Mouse (Mus musculus): ENCODE measurements around the gene Il1rl1.

The Il1rl1 gene

DNA sequence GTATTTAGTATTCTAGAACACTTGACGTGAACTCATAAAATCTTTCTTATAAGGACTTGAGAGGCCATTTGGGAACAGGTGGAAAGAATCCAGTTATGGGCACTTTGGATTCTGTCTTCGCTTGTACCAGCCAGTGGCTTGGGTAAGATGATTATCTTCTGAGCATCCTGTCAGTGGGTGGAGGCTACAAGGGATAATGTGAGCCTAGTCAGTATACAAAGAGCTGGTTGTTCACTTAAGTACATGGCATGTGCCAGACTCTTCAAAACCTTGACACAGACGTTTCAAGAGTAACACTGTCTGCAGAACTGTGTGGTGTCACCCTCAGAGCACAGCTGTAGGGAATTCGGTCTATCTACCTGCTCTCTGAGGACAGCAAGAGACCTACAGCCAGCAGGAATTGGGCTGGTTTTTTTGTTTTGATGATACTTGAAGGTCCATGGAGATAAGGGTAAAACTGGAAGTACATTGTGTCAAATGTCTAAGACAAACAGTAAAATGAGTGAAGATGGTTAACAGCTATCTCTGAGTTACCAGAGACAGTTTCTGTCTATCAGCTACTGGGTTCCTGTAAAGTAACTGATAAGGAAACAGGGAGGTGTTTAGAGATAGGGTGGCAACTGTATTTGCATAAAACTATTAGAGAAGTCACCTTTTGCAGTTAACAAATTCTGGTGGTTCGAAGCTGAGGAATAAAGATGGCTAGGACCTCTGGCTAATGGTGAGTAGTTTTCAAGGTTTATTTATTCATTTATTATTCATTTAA lies at the start of gene Il1rl1:
Gene Il1rl1, plus strand, starts transcription at position 661 of the 766 bp plus-strand sequence.
- in situ Hi-C loops (cut with MboI; ENCODE audit: low pct_unique_long_range_greater_than_20kb in 1 of 2, low sequenced_read_pairs in 2 of 2, unreplicated experiment in 1 of 2): no loop called here

DNA sequence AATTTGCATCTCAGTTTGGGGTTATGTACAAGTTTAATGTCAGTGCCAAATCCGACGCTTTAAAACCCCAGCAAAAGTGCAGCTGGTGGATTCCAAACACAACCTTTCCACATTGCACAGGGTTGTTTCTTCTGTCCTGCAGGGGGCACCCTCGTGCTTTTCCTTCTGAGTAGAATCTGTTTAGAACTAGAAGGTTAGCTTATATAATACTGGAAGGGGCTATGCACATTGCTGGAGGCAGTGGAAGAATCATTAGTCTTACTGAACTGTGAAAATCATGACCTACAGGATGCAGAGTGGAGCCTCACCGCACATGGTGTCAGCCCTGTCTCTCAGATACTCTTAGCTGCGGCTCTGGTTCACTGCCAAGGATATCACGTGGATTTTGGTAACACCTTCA lies 49.3 kb upstream of the Il1rl1 start:
- in situ Hi-C loops (cut with MboI; ENCODE audit: low pct_unique_long_range_greater_than_20kb in 1 of 2, low sequenced_read_pairs in 2 of 2, unreplicated experiment in 1 of 2): loop anchor here in 1 of 2 experiments (10.0 kb wide), 1 partner anchor 255 kb away; no protein-coding TSS in a partner anchor

DNA sequence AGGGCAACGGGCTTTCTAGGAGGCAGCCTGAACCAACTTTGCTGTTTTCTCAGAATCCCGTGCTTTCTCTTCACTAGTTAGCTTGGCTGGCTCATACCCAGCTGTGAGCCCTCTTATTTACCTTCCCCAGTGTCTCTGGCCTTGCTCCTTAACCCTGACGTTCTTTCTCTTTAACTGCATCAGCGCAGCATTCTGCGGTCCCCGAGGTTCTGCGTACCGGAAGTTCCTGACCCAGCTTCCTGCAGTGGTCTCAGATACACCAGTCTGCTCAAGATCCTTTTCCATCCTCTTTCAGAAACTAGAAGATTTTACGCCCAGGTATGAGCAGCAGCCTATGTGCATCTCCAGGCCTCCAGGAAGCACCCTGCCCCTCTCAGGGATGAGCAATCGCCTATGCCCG lies 48.4 kb upstream of the Il1rl1 start:
- in situ Hi-C loops (cut with MboI; ENCODE audit: low pct_unique_long_range_greater_than_20kb in 1 of 2, low sequenced_read_pairs in 2 of 2, unreplicated experiment in 1 of 2): loop anchor here in 1 of 2 experiments (10.0 kb wide), 1 partner anchor 256 kb away; no protein-coding TSS in a partner anchor

DNA sequence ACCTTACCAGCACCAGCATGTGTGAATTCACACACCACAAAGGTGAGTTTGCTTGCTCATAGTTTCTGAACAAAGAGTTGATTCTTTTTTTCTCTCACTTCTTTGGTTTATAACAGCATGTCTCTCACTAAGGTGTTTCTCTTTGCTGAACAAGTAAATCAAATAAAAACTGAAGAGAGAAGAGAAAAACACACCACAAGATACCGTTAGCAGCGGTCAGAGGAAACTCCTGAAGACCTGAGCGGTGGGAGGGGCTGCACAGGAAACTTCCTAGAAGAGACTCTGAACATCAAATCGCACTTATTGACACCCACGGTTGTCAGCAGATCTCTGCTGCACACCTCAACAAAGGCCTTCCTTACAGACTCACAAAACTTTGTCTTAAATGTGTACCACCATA lies 46.5 kb upstream of the Il1rl1 start:
- in situ Hi-C loops (cut with MboI; ENCODE audit: low pct_unique_long_range_greater_than_20kb in 1 of 2, low sequenced_read_pairs in 2 of 2, unreplicated experiment in 1 of 2): loop anchor here in 1 of 2 experiments (10.0 kb wide), 1 partner anchor 258 kb away; no protein-coding TSS in a partner anchor

DNA sequence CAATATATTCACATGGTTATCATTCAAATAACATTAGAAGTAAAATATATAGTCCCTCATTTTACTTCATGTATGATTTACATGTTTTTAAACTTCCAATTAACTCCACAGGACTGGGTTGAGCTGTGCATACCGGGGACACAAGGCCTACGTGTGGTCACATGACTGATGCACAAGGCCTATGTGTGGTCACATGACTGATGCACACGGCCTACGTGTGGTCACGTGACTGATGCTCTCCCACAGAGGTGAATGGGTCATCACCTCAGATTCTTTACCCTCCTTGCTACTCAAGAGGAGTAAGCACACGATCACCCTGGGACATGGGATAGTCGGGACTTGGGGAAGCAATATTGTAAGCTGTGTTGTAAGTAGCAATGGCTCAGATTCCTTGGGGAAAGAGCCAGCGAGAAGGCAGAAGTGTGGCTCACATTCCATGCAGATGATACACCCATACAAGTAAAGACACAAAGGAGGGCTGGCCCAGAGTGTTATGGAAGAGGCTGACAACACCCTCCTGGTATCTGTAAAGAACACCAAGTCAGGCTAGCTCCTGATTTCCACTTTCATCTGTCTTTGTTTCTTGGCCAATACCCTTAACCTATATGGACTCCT lies 44.3 kb upstream of the Il1rl1 start:
- in situ Hi-C loops (cut with MboI; ENCODE audit: low pct_unique_long_range_greater_than_20kb in 1 of 2, low sequenced_read_pairs in 2 of 2, unreplicated experiment in 1 of 2): loop anchor here in 1 of 2 experiments (10.0 kb wide), 1 partner anchor 260 kb away; no protein-coding TSS in a partner anchor

DNA sequence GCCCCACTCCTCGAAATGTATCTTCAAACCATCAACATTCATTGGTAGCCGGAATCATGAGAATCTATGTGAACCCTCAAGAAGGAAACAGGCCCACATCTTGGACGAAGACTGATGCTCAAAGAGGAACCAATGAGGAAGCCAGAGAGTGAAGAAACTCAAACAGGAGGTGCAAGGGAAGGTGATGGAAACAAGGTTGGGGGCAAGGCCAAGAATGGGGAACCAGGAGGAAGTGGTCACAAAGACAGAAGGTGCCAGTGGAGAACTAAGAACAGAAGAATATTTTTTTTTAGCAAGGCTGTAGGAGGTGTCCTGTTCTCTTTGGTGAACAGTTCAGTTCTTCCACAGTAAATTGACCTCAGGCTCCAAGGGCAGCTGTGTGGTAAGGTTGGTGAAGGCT lies 38.0 kb upstream of the Il1rl1 start:
- in situ Hi-C loops (cut with MboI; ENCODE audit: low pct_unique_long_range_greater_than_20kb in 1 of 2, low sequenced_read_pairs in 2 of 2, unreplicated experiment in 1 of 2): loop anchor here in 1 of 2 experiments (10.0 kb wide), 1 partner anchor 153 kb away; no protein-coding TSS in a partner anchor

DNA sequence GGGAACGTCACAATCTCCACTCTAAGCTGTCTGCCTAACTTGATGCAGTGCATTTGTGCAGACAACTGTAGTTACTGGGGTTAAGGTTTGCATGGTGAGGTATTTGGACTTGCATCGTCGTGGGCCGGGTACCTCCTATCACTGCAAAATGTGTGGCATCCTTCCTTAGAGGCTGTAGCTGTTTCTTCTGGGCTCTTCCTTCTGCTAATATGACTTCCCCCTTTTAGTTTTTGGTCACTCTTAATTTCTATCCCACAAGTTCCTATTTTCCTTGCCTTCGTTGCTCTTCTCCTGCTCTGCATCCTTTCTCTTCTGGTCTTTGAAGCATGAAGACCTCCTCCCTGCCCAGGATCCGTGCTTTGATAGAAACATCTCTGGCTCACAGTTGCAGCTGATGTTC lies 36.8 kb upstream of the Il1rl1 start:
- in situ Hi-C loops (cut with MboI; ENCODE audit: low pct_unique_long_range_greater_than_20kb in 1 of 2, low sequenced_read_pairs in 2 of 2, unreplicated experiment in 1 of 2): loop anchor here in 1 of 2 experiments (10.0 kb wide), 1 partner anchor 152 kb away; no protein-coding TSS in a partner anchor

DNA sequence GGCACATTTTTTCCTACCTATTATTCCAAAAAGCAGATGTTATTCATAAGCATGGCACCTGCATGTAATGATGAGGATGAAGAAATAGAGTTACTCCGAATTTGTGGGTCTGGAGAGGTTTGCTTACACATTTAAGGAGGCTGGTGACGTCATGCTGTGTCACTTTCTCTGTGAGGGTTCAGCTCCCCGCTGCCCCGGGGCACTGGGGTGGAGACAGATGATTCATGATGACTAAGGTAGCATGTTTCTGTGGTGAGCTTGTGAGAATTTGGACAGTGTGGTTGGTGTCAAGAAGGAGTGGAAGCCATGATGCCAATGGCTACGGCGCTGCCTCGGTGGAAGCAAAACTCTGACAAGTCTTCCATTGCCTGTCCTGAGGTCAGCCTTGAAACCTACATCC lies 36.2 kb upstream of the Il1rl1 start:
- in situ Hi-C loops (cut with MboI; ENCODE audit: low pct_unique_long_range_greater_than_20kb in 1 of 2, low sequenced_read_pairs in 2 of 2, unreplicated experiment in 1 of 2): loop anchor here in 1 of 2 experiments (10.0 kb wide), 1 partner anchor 152 kb away; no protein-coding TSS in a partner anchor

DNA sequence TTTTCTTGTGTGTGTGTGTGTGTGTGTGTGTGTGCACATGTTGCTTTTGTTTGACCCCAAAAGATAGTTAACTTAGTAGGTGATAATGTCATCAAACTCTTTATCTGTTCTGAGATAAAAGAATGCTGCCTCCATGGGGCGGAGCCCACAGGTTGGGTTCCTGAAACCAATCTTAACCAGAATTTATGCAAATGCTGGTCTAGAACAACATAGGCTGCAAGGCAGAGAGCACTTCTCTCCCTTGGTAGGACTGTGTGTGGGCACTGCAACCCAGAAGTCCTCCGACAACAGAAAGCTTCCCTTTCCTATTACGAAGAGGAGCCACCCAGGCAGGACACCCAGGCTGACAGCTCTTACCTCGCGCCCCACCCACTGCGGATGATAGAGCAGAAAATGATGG lies 29.7 kb upstream of the Il1rl1 start:
- in situ Hi-C loops (cut with MboI; ENCODE audit: low pct_unique_long_range_greater_than_20kb in 1 of 2, low sequenced_read_pairs in 2 of 2, unreplicated experiment in 1 of 2): loop anchor here in 1 of 2 experiments (10.0 kb wide), 1 partner anchor 145 kb away; no protein-coding TSS in a partner anchor

DNA sequence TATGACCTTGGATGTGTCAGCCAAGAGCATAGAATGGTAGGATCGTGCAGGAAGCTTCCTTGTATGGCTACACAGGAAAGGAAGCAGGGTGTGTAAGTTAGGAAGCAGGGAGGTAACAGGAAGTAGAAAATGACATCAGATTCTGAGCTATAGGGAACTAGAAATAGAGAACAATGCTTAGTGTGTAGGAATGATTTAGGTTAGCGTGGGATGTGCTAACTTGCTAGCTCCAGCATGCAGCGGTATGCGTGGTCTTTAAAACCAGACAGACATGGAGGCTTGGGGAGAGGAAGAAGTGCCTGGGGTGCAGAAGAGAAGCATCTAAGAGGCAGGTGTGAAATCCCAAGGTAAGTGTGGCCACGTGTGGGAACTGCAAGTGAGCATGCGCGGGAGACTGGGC lies 24.7 kb upstream of the Il1rl1 start:
- in situ Hi-C loops (cut with MboI; ENCODE audit: low pct_unique_long_range_greater_than_20kb in 1 of 2, low sequenced_read_pairs in 2 of 2, unreplicated experiment in 1 of 2): no loop called here

DNA sequence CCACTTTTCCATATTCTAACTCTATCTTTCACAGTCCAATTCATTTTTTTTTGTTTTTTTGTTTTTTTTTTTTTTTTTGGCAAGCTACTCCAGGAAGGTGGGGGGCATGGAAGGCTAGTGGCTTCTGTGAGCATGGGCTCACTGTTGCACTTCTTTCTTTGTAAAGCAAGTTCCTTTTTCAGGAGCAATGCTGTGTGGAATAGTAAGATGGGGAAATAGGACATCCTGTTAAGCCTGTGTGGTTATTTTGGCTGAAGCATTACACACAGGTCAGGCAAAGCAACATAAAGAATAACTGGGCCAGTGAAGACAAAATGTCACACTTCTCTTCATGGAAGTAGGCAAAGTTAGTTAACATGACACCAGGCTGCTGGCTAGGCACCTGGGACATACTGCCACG lies 19.5 kb upstream of the Il1rl1 start:
- in situ Hi-C loops (cut with MboI; ENCODE audit: low pct_unique_long_range_greater_than_20kb in 1 of 2, low sequenced_read_pairs in 2 of 2, unreplicated experiment in 1 of 2): no loop called here

DNA sequence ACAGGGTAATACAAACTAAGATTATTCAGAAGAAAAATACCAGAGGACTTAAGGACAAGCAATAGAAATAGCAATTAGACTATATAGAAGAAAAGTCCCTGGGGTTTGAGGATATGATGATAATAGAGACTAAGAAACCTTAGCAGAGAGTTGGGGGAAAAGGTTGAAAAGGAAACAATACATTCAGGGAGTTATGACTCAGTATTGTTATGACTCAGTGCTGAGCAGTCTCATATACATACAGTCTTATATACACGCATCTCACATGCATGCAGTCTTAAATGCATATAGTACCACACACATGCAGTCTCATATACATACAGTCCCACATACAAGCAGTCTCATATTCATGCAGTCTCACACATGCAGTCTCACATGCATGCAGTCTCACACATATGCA lies 16.3 kb upstream of the Il1rl1 start:
- in situ Hi-C loops (cut with MboI; ENCODE audit: low pct_unique_long_range_greater_than_20kb in 1 of 2, low sequenced_read_pairs in 2 of 2, unreplicated experiment in 1 of 2): no loop called here

DNA sequence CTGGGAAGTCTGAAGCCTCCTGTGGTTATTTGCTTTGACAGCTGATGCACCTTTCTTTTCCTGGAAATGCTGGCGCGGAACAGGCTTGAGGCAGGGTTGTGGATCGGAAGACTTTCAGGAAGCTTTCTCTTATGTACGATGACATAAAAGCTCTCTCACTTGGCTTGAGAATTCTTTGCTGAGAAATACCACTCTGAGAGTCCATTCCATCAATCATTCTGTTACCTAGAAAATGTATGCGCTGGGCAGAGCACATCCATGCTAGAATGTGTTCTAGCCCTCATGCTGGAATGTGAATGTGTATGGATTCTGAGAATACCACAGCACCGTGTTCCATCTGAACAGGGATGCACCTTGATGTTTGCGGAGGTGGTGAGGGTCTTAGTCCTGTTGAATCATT lies 15.1 kb upstream of the Il1rl1 start:
- in situ Hi-C loops (cut with MboI; ENCODE audit: low pct_unique_long_range_greater_than_20kb in 1 of 2, low sequenced_read_pairs in 2 of 2, unreplicated experiment in 1 of 2): no loop called here

DNA sequence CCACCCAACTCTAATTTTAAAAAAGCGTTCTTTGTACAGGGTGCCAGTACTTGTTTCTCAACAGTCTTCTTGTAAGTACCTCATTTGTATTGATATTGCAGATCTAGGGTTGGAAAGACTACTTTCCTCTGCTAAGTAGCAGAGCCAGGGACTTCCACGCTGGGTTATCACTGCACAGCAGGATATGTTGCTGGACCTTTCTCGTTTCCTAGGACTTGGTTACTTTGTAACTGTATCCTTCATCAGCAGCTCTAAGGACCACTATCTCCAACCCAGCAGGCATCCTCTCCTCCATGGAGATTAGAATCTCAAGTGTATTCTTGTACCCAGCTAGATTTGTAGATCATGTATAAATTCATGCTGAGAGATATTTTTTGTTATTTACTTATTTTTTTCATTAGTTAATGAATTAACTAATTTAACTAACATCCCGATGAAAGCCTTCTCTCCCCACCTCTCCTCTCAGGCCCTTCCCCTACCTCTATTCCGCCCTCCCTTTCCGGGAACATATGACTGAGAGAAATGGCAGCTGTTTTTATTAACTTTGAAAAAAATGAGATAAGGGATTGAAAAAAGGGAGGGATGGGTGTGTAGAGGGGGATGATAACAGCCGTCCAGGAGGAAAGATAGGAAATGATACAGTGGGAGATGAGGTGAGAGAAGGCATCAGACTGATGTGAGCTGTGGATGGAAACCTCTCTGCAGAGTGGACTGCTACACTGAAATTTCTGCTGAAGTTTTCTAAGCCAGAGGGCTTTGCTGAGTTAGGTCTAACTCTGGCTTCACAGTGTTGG lies 14.3 kb upstream of the Il1rl1 start:
- in situ Hi-C loops (cut with MboI; ENCODE audit: low pct_unique_long_range_greater_than_20kb in 1 of 2, low sequenced_read_pairs in 2 of 2, unreplicated experiment in 1 of 2): no loop called here

DNA sequence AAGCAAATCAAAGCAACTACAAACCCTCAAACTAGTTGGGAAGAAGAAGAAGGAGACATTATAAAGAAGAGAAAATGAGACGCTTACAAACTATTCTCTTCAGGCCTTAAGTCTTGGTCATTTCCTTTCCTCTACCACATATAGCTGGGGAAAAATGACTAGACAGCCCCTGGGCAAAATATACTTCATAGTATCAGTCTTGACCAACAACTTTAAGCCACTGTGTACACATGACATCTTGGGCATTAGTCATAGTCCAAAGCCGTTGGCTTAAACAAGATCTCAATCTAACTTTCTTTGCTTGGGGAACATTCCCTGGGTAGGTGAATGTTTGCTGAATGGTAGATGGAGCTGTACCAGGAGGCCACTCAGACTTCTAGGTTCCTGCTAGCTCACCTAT lies 12.3 kb upstream of the Il1rl1 start:
- in situ Hi-C loops (cut with MboI; ENCODE audit: low pct_unique_long_range_greater_than_20kb in 1 of 2, low sequenced_read_pairs in 2 of 2, unreplicated experiment in 1 of 2): no loop called here

DNA sequence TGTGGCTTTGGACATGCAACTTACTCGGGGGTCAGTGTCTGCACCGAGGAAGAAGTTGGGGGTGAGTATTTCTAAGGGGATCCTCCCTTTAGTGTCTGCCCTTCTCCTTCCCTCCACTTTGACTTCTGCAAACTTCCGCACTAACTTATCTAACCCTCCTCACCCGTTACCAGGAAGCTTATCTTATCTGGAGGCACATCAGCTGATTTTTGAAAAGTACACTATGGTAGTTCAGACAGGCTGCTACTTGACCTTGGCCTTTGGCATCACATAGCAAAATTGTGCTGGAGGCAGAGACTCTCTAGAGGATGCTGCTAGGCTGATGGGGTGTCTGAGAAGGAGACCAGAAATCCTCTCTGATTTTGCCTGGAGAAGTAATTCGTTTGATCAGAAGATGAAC lies 10.9 kb upstream of the Il1rl1 start:
- in situ Hi-C loops (cut with MboI; ENCODE audit: low pct_unique_long_range_greater_than_20kb in 1 of 2, low sequenced_read_pairs in 2 of 2, unreplicated experiment in 1 of 2): no loop called here

DNA sequence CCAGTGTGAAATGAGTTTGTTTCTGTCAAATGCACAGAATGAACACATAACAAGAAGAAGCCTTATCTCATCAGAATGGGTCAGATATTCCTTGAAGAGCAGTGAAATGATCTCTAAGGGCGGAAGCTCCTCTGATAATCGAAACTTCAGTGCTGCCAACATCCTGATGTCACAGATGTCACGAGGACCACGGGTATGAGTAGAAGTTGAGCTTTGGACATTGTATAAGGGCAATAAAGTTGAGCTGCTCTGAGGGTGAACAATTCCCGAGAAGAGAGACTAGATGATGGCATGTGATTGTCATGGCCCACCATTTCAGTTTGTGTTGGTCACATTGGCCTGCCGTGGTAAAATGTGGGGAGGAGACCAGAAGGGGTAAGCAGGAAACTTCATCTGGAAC lies 5.5 kb upstream of the Il1rl1 start:
- in situ Hi-C loops (cut with MboI; ENCODE audit: low pct_unique_long_range_greater_than_20kb in 1 of 2, low sequenced_read_pairs in 2 of 2, unreplicated experiment in 1 of 2): no loop called here

DNA sequence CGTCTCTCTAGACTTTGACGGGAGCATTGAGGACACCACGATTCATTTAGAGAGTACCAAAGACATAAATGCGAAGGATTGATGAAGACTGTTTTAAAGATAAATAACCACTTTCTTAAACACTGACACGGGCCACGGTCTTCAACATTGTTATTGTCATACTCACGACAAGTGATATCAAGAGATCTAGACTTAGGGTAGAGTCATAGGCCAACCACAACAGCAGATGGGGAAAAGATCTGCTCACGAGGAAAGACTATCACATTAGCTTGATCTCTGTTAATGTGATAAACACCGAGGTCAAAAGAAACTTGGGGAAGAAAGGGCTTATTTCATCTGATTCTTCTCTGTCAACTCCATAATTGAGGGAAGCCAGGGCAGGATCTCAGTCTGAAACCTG lies 2.1 kb upstream of the Il1rl1 start:
- in situ Hi-C loops (cut with MboI; ENCODE audit: low pct_unique_long_range_greater_than_20kb in 1 of 2, low sequenced_read_pairs in 2 of 2, unreplicated experiment in 1 of 2): no loop called here

DNA sequence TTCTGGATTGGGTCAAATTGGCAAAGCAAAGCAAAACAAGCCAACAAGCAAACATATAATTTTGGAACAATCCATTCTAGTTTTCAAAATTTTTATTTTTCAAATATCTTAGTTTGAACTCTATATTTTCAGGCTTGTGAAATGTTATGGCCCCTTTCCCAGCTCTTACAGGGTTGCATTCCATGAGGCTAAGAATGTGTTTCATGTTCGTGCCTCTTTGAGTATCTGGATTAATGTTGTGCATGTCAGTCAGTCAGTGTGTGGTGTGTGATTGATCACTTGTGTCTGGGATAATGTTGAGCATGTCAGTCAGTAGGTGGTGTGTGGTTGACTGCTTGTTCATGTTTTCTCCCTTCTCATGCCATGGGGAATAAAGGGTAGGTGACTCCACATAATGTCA lies 1.5 kb upstream of the Il1rl1 start:
- in situ Hi-C loops (cut with MboI; ENCODE audit: low pct_unique_long_range_greater_than_20kb in 1 of 2, low sequenced_read_pairs in 2 of 2, unreplicated experiment in 1 of 2): no loop called here

Data from mouse embryonic stem cell (cell line).